Mouse (Mus musculus): ENCODE data around the gene Tomm7.
A peak's percentile ranks its signal among the peaks of the same experiment; 100 is the strongest.
"Not testable (repeated sequence)": the region's sequence is repeated elsewhere in the genome, so short reads cannot be mapped to it uniquely, and the experiment has no call there.

Tomm7 gene

GRCm38 (mm10) chr5:23843674-23844530 lies at the start of gene Tomm7:
Tomm7 (minus strand) TSS chr5:23844161.
- DNase-seq (ENCODE audit: low spot score in 2 of 2) = peak; percentile 97 to 98

- DNase-seq (ENCODE audit: low spot score in 2 of 2) = no peak
These were observed 49.3 kb upstream of the Tomm7 start for GRCm38 (mm10) chr5:23893156-23893863.

GRCm38 (mm10) chr5:23890734-23891133 lies 46.8 kb upstream of the Tomm7 start:
- DNase-seq (ENCODE audit: low spot score in 2 of 2) = peak; percentile 66 to 80

GRCm38 (mm10) chr5:23889461-23889860 lies 45.5 kb upstream of the Tomm7 start:
- DNase-seq (ENCODE audit: low spot score in 2 of 2) = no peak

- DNase-seq (ENCODE audit: low spot score in 2 of 2) = no peak
These were observed 43.1 kb upstream of the Tomm7 start for GRCm38 (mm10) chr5:23887111-23887510.

- no peak for DNase-seq (ENCODE audit: low spot score in 2 of 2)
These were observed 30.5 kb upstream of the Tomm7 start for GRCm38 (mm10) chr5:23874457-23874856.

- DNase-seq (ENCODE audit: low spot score in 2 of 2) = no peak
These were observed 28.6 kb upstream of the Tomm7 start for GRCm38 (mm10) chr5:23872586-23872985.

- not testable (repeated sequence) for DNase-seq (ENCODE audit: low spot score in 2 of 2)
These were observed 27.4 kb upstream of the Tomm7 start for GRCm38 (mm10) chr5:23871323-23871722.

- DNase-seq (ENCODE audit: low spot score in 2 of 2) = no peak
These were observed 22.0 kb upstream of the Tomm7 start for GRCm38 (mm10) chr5:23865941-23866340.

- no peak for DNase-seq (ENCODE audit: low spot score in 2 of 2)
These were observed 20.3 kb upstream of the Tomm7 start for GRCm38 (mm10) chr5:23864054-23864965.

- DNase-seq (ENCODE audit: low spot score in 2 of 2) = no peak
These were observed 19.4 kb upstream of the Tomm7 start for GRCm38 (mm10) chr5:23863166-23864053.

- DNase-seq (ENCODE audit: low spot score in 2 of 2) = no peak
These were observed 18.3 kb upstream of the Tomm7 start for GRCm38 (mm10) chr5:23862291-23862690.

GRCm38 (mm10) chr5:23861721-23862120 lies 17.8 kb upstream of the Tomm7 start:
- no peak for DNase-seq (ENCODE audit: low spot score in 2 of 2)

- no peak for DNase-seq (ENCODE audit: low spot score in 2 of 2)
These were observed 15.9 kb upstream of the Tomm7 start for GRCm38 (mm10) chr5:23859896-23860295.

GRCm38 (mm10) chr5:23859087-23859718 lies 15.2 kb upstream of the Tomm7 start:
- peak in 1 of 2 experiments; percentile 21 for DNase-seq (ENCODE audit: low spot score in 2 of 2)

GRCm38 (mm10) chr5:23858643-23859042 lies 14.7 kb upstream of the Tomm7 start:
- peak; percentile 27 to 43 for DNase-seq (ENCODE audit: low spot score in 2 of 2)

- DNase-seq (ENCODE audit: low spot score in 2 of 2) = peak in 1 of 2 experiments; percentile 21
These were observed 14.0 kb upstream of the Tomm7 start for GRCm38 (mm10) chr5:23858001-23858400.

GRCm38 (mm10) chr5:23857189-23857588 lies 13.2 kb upstream of the Tomm7 start:
- peak in 1 of 2 experiments; percentile 12 for DNase-seq (ENCODE audit: low spot score in 2 of 2)

- DNase-seq (ENCODE audit: low spot score in 2 of 2) = no peak
These were observed 12.2 kb upstream of the Tomm7 start for GRCm38 (mm10) chr5:23856164-23856563.

GRCm38 (mm10) chr5:23855484-23855883 lies 11.5 kb upstream of the Tomm7 start:
- no peak for DNase-seq (ENCODE audit: low spot score in 2 of 2)
